Mouse (Mus musculus) macrophage (primary cell): Measurements from ENCODE around the gene Cnih2. TPM values are rescaled to one million over a fixed set of nuclear protein-coding genes. Genes with fewer than 3 reads are reported as not detected.

Experiments
- H3K27ac ChIP-seq: fragments of 350-480 bp; formaldehyde crosslinking; 2 replicates; pipeline ENCODE4 v1.9.0; 2021
- H3K36me3 ChIP-seq: fragments of 350-480 bp; formaldehyde crosslinking; 2 replicates; pipeline ENCODE4 v1.9.0; 2021; ENCODE audit errors: inconsistent target
- H3K4me3 ChIP-seq: fragments of 350-480 bp; formaldehyde crosslinking; 2 replicates; pipeline ENCODE4 v1.9.0; 2021; ENCODE audit errors: inconsistent target
- H3K79me2 ChIP-seq: fragments of 350-480 bp; formaldehyde crosslinking; 2 replicates; pipeline ENCODE4 v1.9.0; 2021; ENCODE audit errors: inconsistent target
- WGBS: methylation state at CpG from one replicate; pipeline ENCODE4 v1.1.7; 2026; ENCODE audit warnings: inconsistent platforms; ENCODE audit not compliant: missing documents; 5-methylcytosine and 5-hydroxymethylcytosine counted together
- polyA plus RNA-seq: library from polyadenylated mRNA; stranded (reverse); fragments of 250-400 nt; gene quantifications from 3 replicates; pipeline ENCODE4 v1.2.4, GENCODE M21; 2018; ENCODE audit warnings: inconsistent platforms

Cnih2 gene
- polyA plus RNA-seq, 1 experiment from 2014 or later, result not detected

GRCm38 (mm10) chr19:5085145-5085863 is 13.0 kb downstream of the Cnih2 start, which contains the start of gene Tmem151a:
TSS of gene Tmem151a (minus strand) at chr19:5085531.
- Histone ChIP-seq H3K36me3 (no peaks in the 10 kb centered on the region), H3K27ac (no peak within 1 kb of the TSS), H3K4me3 (no peak within 1 kb of the TSS; the same call in 1 of the 2 replicates), H3K79me2 (peaks cover 9% of the 10 kb centered on the region; the same call in 1 of the 2 replicates)
- 1% methylated on average over 25 of the region's 69 CpGs for WGBS

- H3K4me3 ChIP-seq, result no peak overlapping the region; the same call in 1 of the 2 replicates
Measured at GRCm38 (mm10) chr19:5084834-5085144, 13.5 kb downstream of the Cnih2 start.

GRCm38 (mm10) chr19:5083961-5084833 is 14.1 kb downstream of the Cnih2 start:
- H3K79me2 ChIP-seq, result peaks cover 6% of the 10 kb centered on the region; the same call in 1 of the 2 replicates
- no peak overlapping the region for H3K27ac ChIP-seq
- 55% methylated on average over 3 of the region's 3 CpGs for WGBS
- no peaks in the 10 kb centered on the region for H3K36me3 ChIP-seq
- no peak overlapping the region for H3K4me3 ChIP-seq

More at GRCm38 (mm10) chr19:5084834-5085144, 13.5 kb downstream of the Cnih2 start:
- Histone ChIP-seq H3K27ac (no peak overlapping the region), H3K79me2 (peaks cover 9% of the 10 kb centered on the region; the same call in 1 of the 2 replicates), H3K36me3 (no peaks in the 10 kb centered on the region)
- 11% methylated on average over 15 of the region's 15 CpGs for WGBS

- H3K4me3 ChIP-seq, result no peak overlapping the region
- H3K27ac ChIP-seq, result no peak overlapping the region
- no peaks in the 10 kb centered on the region for H3K36me3 ChIP-seq
- no peaks in the 10 kb centered on the region for H3K79me2 ChIP-seq
- WGBS, result 73% methylated on average over 24 of the region's 24 CpGs
Measured at GRCm38 (mm10) chr19:5082596-5082995, 15.7 kb downstream of the Cnih2 start.

DNA sequence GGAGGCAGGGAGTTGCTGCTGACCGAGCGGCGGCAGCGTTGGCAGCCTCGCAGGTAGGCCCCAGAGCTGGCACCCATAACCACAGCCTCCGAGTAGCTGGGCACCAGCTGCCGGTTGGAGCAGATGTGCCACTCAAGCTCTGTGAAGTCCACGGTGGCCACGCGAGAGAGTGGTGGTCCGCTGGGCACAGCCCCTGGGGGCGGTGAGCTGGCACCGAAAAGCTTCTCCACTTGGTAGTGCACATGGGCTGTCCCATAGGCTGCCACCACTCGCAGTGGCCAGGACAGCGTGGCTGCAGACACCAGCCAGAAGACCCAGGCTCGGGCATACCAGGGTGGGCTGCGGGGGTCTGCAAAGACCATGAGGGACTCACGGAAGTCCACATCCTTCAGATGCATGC is 16.3 kb downstream of the Cnih2 start:
- H3K4me3 ChIP-seq, result no peak overlapping the region
- H3K27ac ChIP-seq, result no peak overlapping the region
- no peaks in the 10 kb centered on the region for H3K79me2 ChIP-seq
- 64% methylated on average over 13 of the region's 18 CpGs for WGBS
- H3K36me3 ChIP-seq, result no peaks in the 10 kb centered on the region

DNA sequence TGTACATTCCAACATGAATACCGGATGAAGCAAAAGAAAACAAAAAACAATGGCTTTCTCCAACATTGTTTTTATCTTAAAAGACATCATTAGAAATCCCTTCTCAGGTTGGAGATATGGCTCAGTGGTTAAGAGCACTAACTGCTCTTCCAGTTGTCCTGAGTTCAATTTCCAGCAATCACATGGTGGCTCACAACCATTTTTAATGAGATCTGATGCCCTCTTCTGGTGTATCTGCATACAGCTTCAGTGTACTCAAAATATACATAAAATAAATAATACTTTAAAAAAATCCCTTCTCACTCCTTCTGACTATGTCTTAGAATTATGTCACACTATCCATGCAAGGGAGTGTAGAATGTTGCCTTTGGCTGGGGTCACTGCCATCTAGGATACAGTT is 19.0 kb downstream of the Cnih2 start:
- 100% methylated on average over 1 of the region's 1 CpGs for WGBS
- H3K36me3 ChIP-seq, result no peaks in the 10 kb centered on the region
- H3K79me2 ChIP-seq, result no peaks in the 10 kb centered on the region
- no peak overlapping the region for H3K27ac ChIP-seq
- H3K4me3 ChIP-seq, result no peak overlapping the region

- H3K36me3 ChIP-seq, result no peaks in the 10 kb centered on the region
- no peaks in the 10 kb centered on the region for H3K79me2 ChIP-seq
- H3K4me3 ChIP-seq, result no peak overlapping the region
- 40% methylated on average over 5 of the region's 5 CpGs for WGBS
- H3K27ac ChIP-seq, result no peak overlapping the region
Measured at GRCm38 (mm10) chr19:5073518-5073917, 24.8 kb downstream of the Cnih2 start.

GRCm38 (mm10) chr19:5073028-5073427 is 25.3 kb downstream of the Cnih2 start:
- Histone ChIP-seq H3K36me3 (no peaks in the 10 kb centered on the region), H3K27ac (no peak overlapping the region), H3K4me3 (peak overlapping the region; percentile 32), H3K79me2 (no peaks in the 10 kb centered on the region)
- 1% methylated on average over 15 of the region's 15 CpGs for WGBS

DNA sequence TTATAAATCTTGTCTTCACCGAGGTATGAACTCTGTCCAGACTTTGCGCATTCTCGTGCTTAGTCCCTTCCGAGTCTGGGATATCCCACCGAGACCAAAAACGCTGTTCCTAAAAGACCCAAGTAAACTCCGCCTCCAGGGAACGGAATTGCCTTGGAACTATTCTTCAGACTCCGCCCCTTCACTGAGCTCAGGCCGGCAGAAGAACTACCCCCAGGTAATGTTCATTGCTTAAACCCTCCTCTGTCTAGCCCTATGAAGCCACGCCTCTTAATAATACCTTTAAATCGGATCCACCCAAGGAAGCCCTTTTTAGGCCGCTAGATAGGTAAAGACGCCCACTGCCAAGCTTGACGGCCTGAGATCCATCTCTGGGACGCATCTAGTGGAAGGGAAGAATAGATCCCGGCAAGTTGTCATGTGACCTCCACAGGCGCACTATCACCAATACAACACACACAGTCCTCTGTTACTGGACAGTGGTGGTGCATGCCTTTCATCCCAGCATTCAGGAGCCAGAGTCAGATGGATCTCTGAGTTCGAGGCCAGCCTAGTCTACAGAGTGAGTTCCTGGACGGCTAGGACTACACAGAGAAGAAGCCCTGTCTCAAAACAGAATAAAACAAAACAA is 25.8 kb downstream of the Cnih2 start:
- Histone ChIP-seq H3K4me3 (peak overlapping the region; percentile 32), H3K79me2 (no peaks in the 10 kb centered on the region), H3K36me3 (no peaks in the 10 kb centered on the region), H3K27ac (no peak overlapping the region)
- 12% methylated on average over 20 of the region's 20 CpGs for WGBS

GRCm38 (mm10) chr19:5071545-5072369 is 26.6 kb downstream of the Cnih2 start:
- Histone ChIP-seq H3K4me3 (peak overlapping the region; percentile 32), H3K27ac (no peak overlapping the region), H3K79me2 (no peaks in the 10 kb centered on the region), H3K36me3 (no peaks in the 10 kb centered on the region)
- 12% methylated on average over 40 of the region's 40 CpGs for WGBS

GRCm38 (mm10) chr19:5071077-5071476 is 27.2 kb downstream of the Cnih2 start:
- Histone ChIP-seq H3K79me2 (no peaks in the 10 kb centered on the region), H3K4me3 (no peak overlapping the region), H3K36me3 (no peaks in the 10 kb centered on the region), H3K27ac (no peak overlapping the region)
- 73% methylated on average over 11 of the region's 11 CpGs for WGBS

GRCm38 (mm10) chr19:5069978-5070377 is 28.3 kb downstream of the Cnih2 start:
- Histone ChIP-seq H3K4me3 (no peak overlapping the region), H3K79me2 (no peaks in the 10 kb centered on the region), H3K36me3 (no peaks in the 10 kb centered on the region), H3K27ac (no peak overlapping the region)
- 93% methylated on average over 7 of the region's 7 CpGs for WGBS

DNA sequence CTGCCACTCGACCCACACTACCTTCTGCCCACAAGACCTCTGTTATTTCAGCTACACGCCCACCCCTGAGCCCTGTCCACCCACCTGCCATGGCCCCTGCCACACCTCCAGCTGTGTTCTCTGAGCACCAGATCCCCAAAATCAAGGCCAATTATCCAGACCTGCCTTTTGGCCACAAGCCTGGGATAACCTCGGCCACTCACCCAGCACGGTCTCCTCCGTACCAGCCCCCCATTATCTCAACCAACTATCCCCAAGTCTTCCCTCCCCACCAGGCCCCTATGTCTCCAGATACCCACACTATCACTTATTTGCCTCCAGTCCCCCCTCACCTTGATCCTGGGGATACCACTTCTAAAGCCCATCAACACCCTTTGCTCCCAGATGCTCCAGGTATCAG is 28.8 kb downstream of the Cnih2 start:
- Histone ChIP-seq H3K79me2 (no peaks in the 10 kb centered on the region), H3K27ac (no peak overlapping the region), H3K4me3 (no peak overlapping the region), H3K36me3 (no peaks in the 10 kb centered on the region)
- 85% methylated on average over 5 of the region's 5 CpGs for WGBS

DNA sequence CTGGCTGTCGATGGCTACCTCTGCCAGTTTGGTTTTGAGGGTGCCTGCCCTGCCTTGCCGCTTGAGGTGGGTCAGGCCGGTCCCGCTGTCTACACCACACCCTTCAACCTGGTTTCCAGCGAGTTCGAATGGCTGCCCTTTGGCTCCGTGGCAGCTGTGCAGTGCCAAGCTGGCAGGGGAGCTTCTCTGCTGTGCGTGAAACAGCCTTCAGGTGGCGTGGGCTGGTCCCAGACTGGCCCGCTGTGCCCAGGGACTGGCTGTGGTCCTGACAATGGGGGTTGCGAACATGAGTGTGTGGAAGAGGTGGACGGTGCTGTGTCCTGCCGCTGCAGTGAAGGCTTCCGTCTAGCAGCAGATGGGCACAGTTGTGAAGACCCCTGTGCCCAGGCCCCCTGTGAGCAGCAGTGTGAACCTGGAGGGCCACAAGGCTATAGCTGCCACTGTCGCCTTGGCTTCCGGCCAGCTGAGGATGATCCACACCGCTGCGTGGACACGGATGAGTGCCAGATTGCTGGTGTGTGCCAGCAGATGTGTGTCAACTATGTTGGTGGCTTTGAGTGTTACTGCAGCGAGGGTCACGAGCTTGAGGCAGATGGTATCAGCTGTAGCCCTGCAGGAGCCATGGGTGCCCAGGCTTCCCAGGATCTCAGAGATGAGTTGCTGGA is 29.6 kb downstream of the Cnih2 start:
- Histone ChIP-seq H3K27ac (no peak overlapping the region), H3K36me3 (no peaks in the 10 kb centered on the region), H3K79me2 (no peaks in the 10 kb centered on the region), H3K4me3 (no peak overlapping the region)
- 62% methylated on average over 21 of the region's 21 CpGs for WGBS
